Mouse (Mus musculus) heart, adult 2 months (tissue): ENCODE measurements around the gene Snx22.

Experiments
- CTCF ChIP-seq: fragments of 200-600 bp; IDR thresholded peaks from 2 replicates; pipeline ENCODE4 v1.8.1; 2022; ENCODE audit warnings: antibody characterized with exemption, mild to moderate bottlenecking, moderate library complexity
- EP300 ChIP-seq: fragments of 200-500 bp; IDR thresholded peaks from 2 replicates; pipeline ENCODE4 v1.6.1; 2011; ENCODE audit warnings: low read depth, low read length, control low read depth; ENCODE audit not compliant: insufficient read depth
- POLR2A ChIP-seq: fragments of 200-500 bp; IDR thresholded peaks from 2 replicates; pipeline ENCODE4 v1.6.1; 2011; ENCODE audit warnings: mild to moderate bottlenecking, low read depth, low read length, control low read depth; ENCODE audit not compliant: insufficient read depth

GRCm38 (mm10) chr9:66081999-66082398 lies 12.5 kb upstream of the Snx22 start:
- no peak for TF ChIP-seq CTCF
- no peak for TF ChIP-seq EP300
- no peak for TF ChIP-seq POLR2A
